Mouse (Mus musculus) mammary gland, adult 2 months (tissue): ENCODE measurements around the gene Clcnkb. TPM values are rescaled to one million over a fixed set of nuclear protein-coding genes. Genes with fewer than 3 reads are reported as not detected.

Source experiments
- polyA plus RNA-seq: library from polyadenylated mRNA; depleted of rRNA; stranded (reverse); fragments of >200 nt; gene quantifications from 2 replicates; pipeline ENCODE4 v1.2.3, GENCODE M21; 2012; ENCODE audit warnings: low replicate concordance; rRNA removed

Clcnkb gene
- 0.04 and 0.06 TPM in 2 replicates for polyA plus RNA-seq

DNA sequence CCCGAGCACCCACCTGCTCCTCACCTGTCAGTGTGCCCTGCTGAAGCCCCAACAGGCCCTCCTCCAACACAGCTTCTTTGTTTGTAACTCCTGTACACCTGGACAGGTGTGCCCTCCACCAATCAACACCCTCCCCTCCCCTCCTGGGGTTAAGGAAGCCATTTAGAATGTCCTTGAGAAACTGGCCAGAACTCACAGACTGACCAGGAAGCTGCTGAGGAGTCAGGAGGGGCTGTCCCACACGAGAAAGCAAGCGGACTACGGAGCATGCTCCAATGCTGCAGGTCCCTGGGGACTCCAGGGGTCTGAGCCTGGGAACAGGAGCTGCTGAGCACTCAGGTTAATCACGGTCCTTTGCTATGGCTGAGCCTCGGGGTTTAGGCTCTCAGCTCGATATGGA lies at the start of gene Clcnkb:
Gene Clcnkb (minus strand): TSS at position 91 of the 400 bp plus-strand sequence.

GRCm38 (mm10) chr4:141444451-141445327 lies 28.9 kb upstream of the Clcnkb start, which contains the start of gene Zbtb17:
Zbtb17 (plus strand) TSS chr4:141444654.

GRCm38 (mm10) chr4:141435974-141436373 lies 20.2 kb upstream of the Clcnkb start, which contains the start of gene Srarp:
Srarp (minus strand) TSS chr4:141436105.

GRCm38 (mm10) chr4:141420192-141420829 lies 4.5 kb upstream of the Clcnkb start, which contains the start of gene Hspb7:
Hspb7 (plus strand) TSS chr4:141420779.

DNA sequence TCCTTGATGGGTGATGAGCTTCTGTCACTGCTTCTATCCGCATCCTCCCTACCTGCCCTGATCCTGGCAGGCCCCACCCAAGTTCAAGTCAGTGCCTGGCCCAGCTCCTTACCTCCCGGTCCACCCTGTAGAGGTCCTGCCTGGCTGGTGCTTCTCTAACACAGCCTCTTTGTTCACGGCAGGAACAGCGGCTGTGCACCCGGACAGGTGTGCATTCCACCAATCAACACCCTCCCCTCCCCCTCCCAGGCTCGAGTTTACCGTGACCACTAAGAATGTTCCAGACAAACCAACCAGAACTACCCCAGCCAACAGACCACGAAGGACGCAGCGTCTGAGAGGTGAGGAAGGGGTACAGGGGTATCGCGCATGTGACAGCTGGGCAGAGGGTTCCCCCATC lies 17.3 kb downstream of the Clcnkb start, which contains the start of gene Clcnka:
Gene Clcnka (minus strand): TSS at position 180 of the 400 bp plus-strand sequence.

DNA sequence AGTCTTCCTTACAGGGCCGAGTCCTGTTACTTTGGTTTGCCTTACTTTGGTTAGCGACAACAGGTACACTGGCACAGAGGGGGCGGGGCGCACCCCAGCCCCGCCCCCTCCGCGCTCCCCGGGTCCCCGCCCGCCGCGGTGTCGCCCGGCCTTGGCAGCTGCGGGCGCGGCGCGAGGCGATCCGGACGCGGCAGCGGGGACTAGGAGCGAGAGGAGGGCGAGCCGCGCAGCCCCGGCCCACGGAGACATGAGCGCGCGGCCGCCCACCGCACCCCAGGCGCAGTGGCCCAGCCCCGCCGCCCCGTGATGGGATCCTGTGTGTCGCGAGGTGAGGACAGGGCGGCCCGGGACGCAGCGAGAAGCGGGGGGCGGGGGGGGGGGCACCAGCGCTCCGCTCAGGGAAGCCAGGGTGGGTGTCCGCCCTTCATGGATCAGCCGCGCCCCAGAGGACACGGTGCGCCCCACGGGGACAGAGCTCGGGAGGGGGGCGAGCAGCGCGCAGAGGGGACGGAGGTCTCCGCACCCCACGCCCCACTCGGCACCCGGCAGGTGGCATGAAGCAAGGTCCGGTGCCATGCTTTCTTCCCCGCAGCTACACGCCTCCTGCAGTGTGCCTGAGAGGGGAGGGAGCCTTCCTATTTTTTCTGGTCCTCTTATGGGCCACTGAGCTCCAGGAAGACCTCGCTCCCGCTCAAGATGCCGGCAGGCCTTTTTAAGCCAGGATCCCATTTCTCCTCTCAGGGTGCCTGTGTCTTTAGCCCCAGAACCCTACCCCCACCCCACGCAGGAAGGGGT lies 47.6 kb downstream of the Clcnkb start, which contains the start of gene Fam131c:
Gene Fam131c (plus strand): TSS at position 224 of the 795 bp plus-strand sequence.

Other genes starting within 250 kb of the Clcnkb start
- gene Rsg1, start 202.1 kb downstream of the Clcnkb start, polyA plus RNA-seq = 0.85 and 0.94 TPM in 2 replicates
- gene Arhgef19, start 176.5 kb downstream of the Clcnkb start, polyA plus RNA-seq = 3.1 and 8.9 TPM in 2 replicates
- 9.6 and 9.7 TPM in 2 replicates for gene Epha2, start 114.8 kb downstream of the Clcnkb start, polyA plus RNA-seq
- 0.59 and 1.3 TPM in 2 replicates for gene Fam131c, start 47.8 kb downstream of the Clcnkb start, polyA plus RNA-seq
- 0.24 and 0.32 TPM in 2 replicates for gene Clcnka, start 17.3 kb downstream of the Clcnkb start, polyA plus RNA-seq
- 0.33 and 26.9 TPM in 2 replicates for gene Hspb7, start 4.8 kb upstream of the Clcnkb start, polyA plus RNA-seq
- gene Srarp, start 20.1 kb upstream of the Clcnkb start, polyA plus RNA-seq = 0.27 and 0.92 TPM in 2 replicates
- 31.6 and 41.9 TPM in 2 replicates for gene Zbtb17, start 28.6 kb upstream of the Clcnkb start, polyA plus RNA-seq
- gene Spen, start 122.6 kb upstream of the Clcnkb start, polyA plus RNA-seq = 9.3 and 46.9 TPM in 2 replicates
- 13.5 and 16.6 TPM in 2 replicates for gene Fblim1, start 190.1 kb upstream of the Clcnkb start, polyA plus RNA-seq
- 1.2 TPM in 2 replicates for gene Tmem82, start 202.6 kb upstream of the Clcnkb start, polyA plus RNA-seq
- gene Slc25a34, start 207.8 kb upstream of the Clcnkb start, polyA plus RNA-seq = 2.3 and 8.3 TPM in 2 replicates
- gene Plekhm2, start 248.9 kb upstream of the Clcnkb start, polyA plus RNA-seq = 46.2 and 48.6 TPM in 2 replicates